Mouse (Mus musculus): ENCODE results near the gene Ms4a8a.

GRCm38 (mm10) chr19:11044671-11044995 lies 36.3 kb downstream of the Ms4a8a start:
- TF ChIP-seq MAX (IDR thresholded peaks at IDR 0.05; ENCODE audit: low read depth) (no peak), POLR2A (IDR thresholded peaks at IDR 0.05; ENCODE audit: insufficient read length, low read depth) (no peak)

Data from myocyte (in vitro differentiated cells).